Mouse (Mus musculus) intestine, postnatal 0 days (tissue): ENCODE results near the gene Dock1. TPM values are rescaled to one million over a fixed set of nuclear protein-coding genes. Genes with fewer than 3 reads are reported as not detected.

ENCODE experiments used
- ATAC-seq: fragments of 200-750 bp; cut with Nextera tagmentation; 2 replicates; pipeline ENCODE4 v1.8.0; 2017; ENCODE audit warnings: mild to moderate bottlenecking, moderate TSS enrichment, moderate library complexity
- H3K27ac ChIP-seq: fragments of 300-500 bp; sonication (generic); 2 replicates; pipeline ENCODE4 v1.5.1; 2014; ENCODE audit warnings: mild to moderate bottlenecking, low read depth, low read length, moderate library complexity
- H3K27me3 ChIP-seq: fragments of 300-500 bp; sonication (generic); replicated peaks from 2 replicates; pipeline ENCODE4 v1.6.1; 2014; ENCODE audit warnings: low read length, mixed read lengths; ENCODE audit not compliant: control insufficient read depth, insufficient read depth
- H3K36me3 ChIP-seq: fragments of 300-500 bp; sonication (generic); 2 replicates; pipeline ENCODE4 v1.6.1; 2014; ENCODE audit warnings: mild to moderate bottlenecking, moderate library complexity; ENCODE audit not compliant: control insufficient read depth, insufficient read depth
- H3K4me1 ChIP-seq: fragments of 300-500 bp; sonication (generic); replicated peaks from 2 replicates; pipeline ENCODE4 v1.6.1; 2014; ENCODE audit warnings: antibody characterized with exemption, low read length, mixed read lengths; ENCODE audit not compliant: control insufficient read depth, insufficient read depth
- H3K4me2 ChIP-seq: fragments of 300-500 bp; sonication (generic); replicated peaks from 2 replicates; pipeline ENCODE4 v1.6.1; 2014; ENCODE audit warnings: low read depth, mild to moderate bottlenecking, moderate library complexity
- H3K4me3 ChIP-seq: fragments of 300-500 bp; sonication (generic); 2 replicates; pipeline ENCODE4 v1.5.1; 2014; ENCODE audit warnings: low read depth, low read length
- H3K9ac ChIP-seq: fragments of 300-500 bp; sonication (generic); 2 replicates; pipeline ENCODE4 v1.6.1; 2014; ENCODE audit warnings: mild to moderate bottlenecking, low read depth, low read length
- H3K9me3 ChIP-seq: fragments of 300-500 bp; sonication (generic); 2 replicates; pipeline ENCODE4 v1.6.1; 2016; ENCODE audit warnings: mixed run types; ENCODE audit not compliant: control insufficient read depth
- CTCF ChIP-seq: sonication (generic); IDR thresholded peaks from 2 replicates; pipeline ENCODE4 v1.5.1; 2016; ENCODE audit warnings: low read depth, mild to moderate bottlenecking, control low read depth, antibody characterized with exemption, moderate library complexity
- WGBS: fragments of 180-500 bp; shearing (Covaris S2); extraction: QIAGEN DNeasy Blood & Tissue Kit; methylation state at CpG from one replicate; pipeline ENCODE4 v1.1.7; 2014; 5-methylcytosine and 5-hydroxymethylcytosine counted together
- polyA plus RNA-seq: library from polyadenylated mRNA; unstranded; fragments of >200 nt; fragmentation: Nextera tagmentation; extraction: Ambion mirVana; gene quantifications from 2 replicates; pipeline ENCODE4 v1.2.1, GENCODE M21; 2015

Gene Dock1
- polyA plus RNA-seq, 1 experiment from 2014 or later: 8.7 TPM

DNA sequence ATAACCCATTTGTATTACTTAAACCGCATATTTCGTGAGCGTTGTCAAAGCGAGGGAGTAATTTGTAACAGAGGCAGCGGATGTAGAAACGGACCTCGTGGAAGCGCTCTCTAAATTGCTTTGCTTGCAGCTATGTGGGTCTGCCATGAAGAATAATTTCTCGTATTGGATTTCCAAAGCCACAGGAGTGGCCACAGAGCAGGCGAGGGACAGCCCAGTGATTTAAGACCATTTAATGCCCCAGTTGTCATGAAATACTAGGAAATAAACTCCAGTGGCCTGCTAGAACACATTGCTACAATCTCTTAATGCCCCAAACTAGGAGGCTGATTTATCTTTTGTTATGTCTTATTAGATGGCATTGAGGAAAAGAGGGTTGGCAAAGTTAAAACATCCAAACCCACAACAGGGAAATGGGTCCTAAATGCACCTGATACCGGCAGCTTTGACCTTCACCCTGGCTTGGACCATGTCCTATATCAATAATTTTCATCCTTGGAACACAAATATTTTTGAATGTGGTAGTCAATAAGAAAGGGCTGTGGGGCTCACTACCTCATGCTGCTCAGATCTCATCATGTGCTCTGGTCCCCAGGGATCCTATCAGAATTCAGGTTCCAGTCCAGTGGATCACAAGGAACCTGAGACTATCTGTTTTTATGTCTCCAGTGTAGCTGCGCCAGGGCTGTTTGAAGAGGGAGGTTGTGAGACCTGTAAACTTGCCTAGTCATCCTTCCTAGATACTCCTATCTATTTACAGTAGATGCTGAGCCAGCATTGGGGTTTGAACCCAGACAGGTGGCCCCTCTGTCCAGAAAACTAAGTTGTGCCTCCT is 373.7 kb downstream of the Dock1 start:
- H3K4me2 ChIP-seq: no peak overlapping the region
- no peak overlapping the region for H3K9ac ChIP-seq
- no peaks in the 10 kb centered on the region for H3K36me3 ChIP-seq
- TF ChIP-seq CTCF: no peak
- H3K27me3 ChIP-seq: no peaks in the 10 kb centered on the region
- WGBS: 84% methylated on average over 12 of the region's 12 CpGs
- no peaks in the 10 kb centered on the region for H3K4me1 ChIP-seq
- ATAC-seq: no peak
- no peaks in the 10 kb centered on the region for H3K9me3 ChIP-seq
- H3K27ac ChIP-seq: no peak overlapping the region
- no peak overlapping the region for H3K4me3 ChIP-seq

DNA sequence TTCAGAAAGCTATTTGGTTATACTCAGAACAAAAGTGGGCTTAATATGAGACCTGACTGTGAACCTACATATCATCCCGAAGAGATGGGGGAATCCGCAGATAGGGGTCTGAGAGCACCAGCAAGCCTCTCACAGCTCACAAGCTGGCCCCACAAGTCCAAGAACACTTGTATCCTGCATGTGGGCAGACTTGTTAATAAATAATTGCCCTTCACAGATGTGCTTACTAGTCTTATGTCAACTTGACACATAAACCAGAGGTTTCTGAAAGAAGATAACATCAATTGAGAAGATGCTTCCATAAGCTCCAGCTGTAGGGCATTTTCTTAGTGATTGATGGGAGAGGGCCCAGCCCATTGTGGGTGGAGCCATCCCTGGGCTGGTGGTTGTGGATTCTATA is 379.0 kb downstream of the Dock1 start:
- H3K36me3 ChIP-seq: no peaks in the 10 kb centered on the region
- no peak overlapping the region for H3K9ac ChIP-seq
- no peaks in the 10 kb centered on the region for H3K4me1 ChIP-seq
- no peak overlapping the region for H3K4me3 ChIP-seq
- WGBS: 89% methylated on average over 2 of the region's 2 CpGs
- H3K4me2 ChIP-seq: no peak overlapping the region
- ATAC-seq: no peak
- H3K9me3 ChIP-seq: no peaks in the 10 kb centered on the region
- no peak for TF ChIP-seq CTCF
- no peaks in the 10 kb centered on the region for H3K27me3 ChIP-seq
- H3K27ac ChIP-seq: no peak overlapping the region

DNA sequence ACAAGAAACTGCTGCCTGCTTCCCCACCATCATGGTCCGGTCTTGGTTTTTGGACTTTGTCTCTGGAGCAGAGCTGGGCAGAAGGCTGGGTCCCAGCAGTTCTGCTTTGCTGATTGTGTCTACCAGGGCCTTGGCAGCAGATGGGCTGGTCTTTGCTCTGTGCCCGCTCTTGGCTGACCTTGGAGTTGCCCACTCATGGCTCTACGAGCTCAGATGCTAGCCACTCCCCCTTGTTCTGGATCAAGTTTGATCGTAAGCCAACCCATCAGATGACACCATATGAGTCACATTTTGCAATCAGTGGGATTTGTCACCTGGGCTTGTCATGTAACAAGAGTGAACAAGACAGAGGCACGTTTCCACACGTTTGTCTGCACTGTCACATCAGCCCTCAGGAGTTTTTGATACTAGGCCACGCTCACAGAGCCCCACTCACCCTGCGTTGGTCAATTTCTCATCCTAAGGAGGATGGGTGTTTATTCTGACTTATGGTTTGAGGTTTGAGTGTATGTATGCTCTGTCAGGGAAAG is 382.8 kb downstream of the Dock1 start:
- 88% methylated on average over 8 of the region's 8 CpGs for WGBS
- no peaks in the 10 kb centered on the region for H3K36me3 ChIP-seq
- no peaks in the 10 kb centered on the region for H3K27me3 ChIP-seq
- no peak overlapping the region for H3K4me3 ChIP-seq
- H3K9ac ChIP-seq: no peak overlapping the region
- no peak overlapping the region for H3K4me2 ChIP-seq
- TF ChIP-seq CTCF: no peak
- no peaks in the 10 kb centered on the region for H3K9me3 ChIP-seq
- no peaks in the 10 kb centered on the region for H3K4me1 ChIP-seq
- no peak overlapping the region for H3K27ac ChIP-seq
- no peak for ATAC-seq

DNA sequence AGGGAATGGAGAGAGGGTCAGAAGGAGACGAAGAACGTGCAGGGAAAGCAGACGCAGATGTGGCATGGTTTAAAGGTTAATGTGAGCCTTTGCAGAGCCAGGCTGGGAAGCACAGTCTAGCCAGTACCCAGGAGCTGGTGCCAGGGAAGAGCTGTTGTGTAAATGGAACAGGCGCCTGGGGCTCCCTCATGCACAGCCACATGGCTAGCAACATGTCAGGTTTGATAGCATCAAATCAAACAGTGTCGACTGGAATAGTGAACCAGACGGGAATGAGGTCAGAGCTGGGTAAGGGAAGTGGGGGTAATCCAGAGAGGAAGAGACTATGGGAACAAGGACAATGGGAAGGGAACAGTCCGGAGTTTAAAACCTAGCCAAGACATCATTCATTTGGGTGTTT is 384.2 kb downstream of the Dock1 start:
- Histone ChIP-seq H3K36me3 (no peaks in the 10 kb centered on the region), H3K27me3 (no peaks in the 10 kb centered on the region), H3K9me3 (no peaks in the 10 kb centered on the region), H3K9ac (no peak overlapping the region), H3K27ac (no peak overlapping the region), H3K4me3 (no peak overlapping the region), H3K4me2 (no peak overlapping the region), H3K4me1 (no peaks in the 10 kb centered on the region)
- no peak for ATAC-seq
- TF ChIP-seq CTCF: no peak
- 70% methylated on average over 7 of the region's 7 CpGs for WGBS

- H3K9me3 ChIP-seq: no peaks in the 10 kb centered on the region
- H3K9ac ChIP-seq: no peak overlapping the region
- H3K4me2 ChIP-seq: no peak overlapping the region
- TF ChIP-seq CTCF: no peak
- H3K27ac ChIP-seq: no peak overlapping the region
- H3K36me3 ChIP-seq: no peaks in the 10 kb centered on the region
- H3K4me1 ChIP-seq: no peaks in the 10 kb centered on the region
- H3K27me3 ChIP-seq: no peaks in the 10 kb centered on the region
- no peak for ATAC-seq
- WGBS: 91% methylated on average over 4 of the region's 4 CpGs
- no peak overlapping the region for H3K4me3 ChIP-seq
These were observed 388.6 kb downstream of the Dock1 start for GRCm38 (mm10) chr7:135059071-135059470.

- peak; percentile 85 for ATAC-seq
- 49% methylated on average over 3 of the region's 3 CpGs for WGBS
These were observed 389.1 kb downstream of the Dock1 start for GRCm38 (mm10) chr7:135059562-135059961.

More at GRCm38 (mm10) chr7:135059562-135059961, 389.1 kb downstream of the Dock1 start:
- H3K4me3 ChIP-seq: no peak overlapping the region
- H3K4me1 ChIP-seq: no peaks in the 10 kb centered on the region
- TF ChIP-seq CTCF: no peak
- H3K4me2 ChIP-seq: no peak overlapping the region
- H3K27ac ChIP-seq: no peak overlapping the region
- H3K27me3 ChIP-seq: no peaks in the 10 kb centered on the region
- no peaks in the 10 kb centered on the region for H3K9me3 ChIP-seq
- no peaks in the 10 kb centered on the region; the same call in 1 of the 2 replicates for H3K36me3 ChIP-seq
- H3K9ac ChIP-seq: no peak overlapping the region
